Mouse (Mus musculus) WW6 (cell line): Measurements from ENCODE around the gene Map2k2.
"Not testable (repeated sequence)": the region's sequence is repeated elsewhere in the genome, so short reads cannot be mapped to it uniquely, and the experiment has no call there.

Source experiments
- DNase-seq: peaks from one replicate; pipeline ENCODE4 v3.0.0-alpha.2; 2013; ENCODE audit warnings: low read depth, low spot score

Gene Map2k2

DNA sequence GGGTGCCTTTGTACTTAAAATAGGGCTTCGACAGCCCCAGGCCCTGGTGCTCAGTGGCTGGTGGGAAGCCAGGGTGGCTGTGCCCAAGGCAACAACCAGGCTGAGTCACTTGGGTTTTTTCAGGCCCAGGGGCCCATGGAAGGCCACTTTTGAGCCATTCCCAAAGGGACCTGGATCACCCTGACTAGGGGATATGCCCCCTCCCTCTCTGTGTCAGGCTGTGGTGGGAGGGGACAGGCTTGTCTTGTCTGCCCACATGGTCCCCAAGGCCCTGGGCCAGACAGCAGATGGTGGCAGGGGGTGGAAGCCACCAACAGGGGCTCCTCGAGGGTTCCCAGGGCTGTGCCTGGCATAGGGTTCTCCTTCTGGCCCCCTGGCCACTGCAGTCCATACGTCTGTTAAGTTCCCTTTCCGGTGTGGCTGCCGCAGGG is 36.9 kb downstream of the Map2k2 start:
- no peak for DNase-seq

DNA sequence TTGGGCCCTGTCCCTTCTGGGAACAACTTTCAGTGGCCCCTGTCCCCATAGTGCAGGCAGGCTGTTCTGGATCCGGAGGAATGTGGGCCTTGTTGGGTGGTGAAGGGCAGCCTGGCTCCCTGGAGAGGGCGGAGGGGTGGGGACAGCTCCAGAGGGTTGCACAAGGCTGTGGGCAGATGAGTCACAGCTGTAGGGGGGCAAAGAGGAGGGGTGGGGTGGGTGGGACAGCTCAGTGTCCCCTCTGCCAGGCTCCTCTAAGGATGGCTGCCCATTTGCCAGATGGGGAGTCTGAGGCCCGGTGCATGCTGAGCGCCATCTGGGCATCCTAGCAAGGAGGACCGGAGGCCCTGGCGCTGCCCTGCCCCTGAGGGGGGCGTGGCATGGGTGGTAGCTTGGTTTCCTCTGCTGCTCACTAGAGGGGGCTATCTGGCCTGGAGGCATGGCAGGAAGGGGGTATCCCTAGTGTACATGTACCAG is 37.5 kb downstream of the Map2k2 start:
- DNase-seq = no peak

DNA sequence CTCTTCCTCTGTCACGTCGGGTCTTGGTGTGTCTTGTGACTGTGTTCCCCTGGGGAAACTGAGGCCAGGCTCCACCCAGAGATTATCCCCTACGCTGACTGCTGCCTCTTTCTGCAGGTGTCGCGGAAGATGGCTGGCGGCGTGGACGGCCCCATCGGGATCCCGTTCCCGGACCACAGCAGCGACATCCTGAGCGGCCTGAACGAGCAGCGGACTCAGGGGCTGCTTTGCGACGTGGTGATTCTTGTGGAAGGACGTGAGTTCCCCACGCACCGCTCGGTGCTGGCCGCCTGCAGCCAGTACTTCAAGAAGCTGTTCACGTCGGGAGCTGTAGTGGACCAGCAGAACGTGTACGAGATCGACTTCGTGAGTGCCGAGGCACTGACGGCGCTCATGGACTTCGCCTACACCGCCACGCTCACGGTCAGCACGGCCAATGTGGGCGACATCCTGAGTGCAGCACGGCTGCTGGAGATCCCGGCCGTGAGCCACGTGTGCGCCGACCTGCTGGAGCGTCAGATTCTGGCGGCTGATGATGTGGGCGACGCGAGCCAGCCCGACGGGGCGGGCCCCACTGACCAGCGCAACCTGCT is 38.2 kb downstream of the Map2k2 start:
- no peak for DNase-seq

DNA sequence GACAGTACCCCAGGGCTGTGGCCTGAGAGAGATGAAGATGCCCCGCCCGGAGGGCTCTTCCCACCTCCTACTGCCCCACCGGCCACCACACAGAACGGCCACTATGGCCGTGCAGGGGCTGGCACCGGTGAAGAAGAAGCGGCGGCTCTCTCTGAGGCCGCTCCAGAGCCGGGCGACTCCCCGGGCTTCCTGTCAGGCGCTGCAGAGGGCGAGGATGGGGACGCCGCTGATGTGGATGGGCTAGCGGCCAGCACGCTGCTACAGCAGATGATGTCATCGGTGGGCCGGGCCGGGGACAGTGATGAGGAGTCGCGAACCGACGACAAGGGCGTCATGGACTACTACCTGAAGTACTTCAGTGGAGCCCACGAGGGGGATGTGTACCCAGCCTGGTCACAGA is 39.0 kb downstream of the Map2k2 start:
- DNase-seq = no peak

DNA sequence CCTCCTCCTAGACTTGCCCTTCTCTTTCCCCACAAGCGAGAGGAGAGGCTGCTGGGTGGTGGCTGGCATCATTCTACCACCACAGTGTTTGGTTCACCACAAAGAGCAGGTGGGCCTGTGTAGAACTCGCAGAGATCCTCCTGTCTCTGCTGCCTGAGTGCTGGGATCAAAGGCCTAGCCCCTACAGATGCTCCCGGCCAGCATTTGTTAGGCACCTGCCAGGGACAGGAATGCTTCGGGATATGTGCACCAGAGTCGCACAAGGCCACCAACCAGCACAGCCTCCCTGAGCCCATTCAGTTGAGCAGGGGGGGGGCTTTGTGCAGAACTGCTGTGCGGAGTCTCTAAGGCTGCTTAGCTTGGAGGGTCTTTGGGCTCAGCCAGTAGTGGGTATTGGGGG is 39.6 kb downstream of the Map2k2 start:
- DNase-seq = no peak

DNA sequence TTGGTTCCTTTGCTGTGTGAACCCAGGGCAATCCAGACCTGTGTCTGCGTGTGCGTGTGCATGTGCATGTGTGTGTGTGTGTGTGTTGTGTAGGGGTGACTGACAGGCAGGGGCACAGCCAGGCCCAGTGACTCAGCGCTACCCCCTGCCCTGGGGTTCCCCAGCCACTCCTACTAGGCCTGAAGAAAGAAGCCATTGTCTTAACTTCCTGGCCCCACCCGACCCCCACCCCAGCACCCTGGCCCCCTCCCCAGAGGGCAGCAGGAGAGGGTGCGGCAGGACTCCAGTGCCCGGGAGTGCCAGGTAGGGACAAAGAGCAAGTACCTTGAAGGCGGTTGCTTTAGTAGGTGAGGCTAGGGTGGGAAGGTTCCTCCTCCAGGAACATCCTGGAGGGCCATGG is 40.1 kb downstream of the Map2k2 start:
- no peak for DNase-seq

DNA sequence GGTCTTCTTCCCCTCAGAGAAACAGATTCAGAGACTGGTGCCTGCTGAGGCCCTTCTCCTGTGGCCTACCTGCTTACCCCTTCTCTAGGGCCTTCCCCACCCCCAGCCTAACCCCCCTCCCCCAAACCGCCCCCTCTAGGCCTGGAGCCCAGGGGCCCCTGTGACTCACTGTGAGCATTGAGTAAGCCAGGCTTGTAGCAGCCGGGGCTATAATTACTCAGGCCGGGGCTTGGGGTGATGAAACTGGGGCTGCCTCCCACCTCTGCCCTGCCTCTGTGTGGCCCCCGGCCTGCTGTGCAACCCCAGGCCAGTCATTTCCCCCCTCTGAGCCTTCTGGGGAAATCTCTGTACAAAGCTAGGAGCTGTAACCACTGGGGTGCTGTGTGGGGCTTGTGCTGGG is 40.6 kb downstream of the Map2k2 start:
- DNase-seq = no peak

DNA sequence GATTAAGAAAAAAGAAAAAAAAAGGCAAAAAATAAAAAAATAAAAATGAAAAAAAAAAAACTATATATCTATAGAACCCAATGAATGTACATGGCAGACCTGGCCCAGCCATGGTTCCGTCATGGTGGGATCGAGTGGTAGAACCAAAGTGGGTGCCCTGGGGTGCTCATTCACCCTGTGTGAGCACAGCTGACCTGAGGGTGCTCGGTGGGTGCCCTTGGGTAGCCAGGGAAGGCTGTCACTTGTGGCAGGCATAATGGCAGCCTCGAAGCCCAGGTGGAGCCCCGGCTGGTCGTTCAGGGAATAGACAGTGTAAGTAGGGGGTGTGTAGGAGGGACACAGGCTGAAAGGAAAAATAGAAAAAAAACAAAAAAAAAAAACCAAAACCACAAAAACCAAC is 45.5 kb downstream of the Map2k2 start:
- DNase-seq = no peak

DNA sequence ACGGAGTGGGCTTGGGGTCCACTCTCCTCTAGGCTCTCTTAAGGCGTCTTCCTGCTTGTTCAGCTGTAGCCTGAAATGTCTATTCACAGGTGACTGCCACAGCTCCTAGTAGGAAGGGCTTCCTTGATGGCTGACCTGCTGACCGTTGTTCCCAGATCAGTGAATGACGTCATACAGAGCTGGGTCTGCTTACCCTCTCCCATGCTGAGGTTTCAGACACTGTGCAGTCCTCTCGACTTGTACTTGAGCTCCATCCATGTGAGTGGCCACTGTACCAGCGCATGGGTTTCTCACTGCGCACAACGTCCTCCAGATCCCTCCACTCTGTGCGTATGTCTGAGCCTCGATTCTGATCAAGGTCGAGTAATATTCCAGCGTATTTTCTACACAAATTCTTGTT is 46.9 kb downstream of the Map2k2 start:
- DNase-seq = no peak

DNA sequence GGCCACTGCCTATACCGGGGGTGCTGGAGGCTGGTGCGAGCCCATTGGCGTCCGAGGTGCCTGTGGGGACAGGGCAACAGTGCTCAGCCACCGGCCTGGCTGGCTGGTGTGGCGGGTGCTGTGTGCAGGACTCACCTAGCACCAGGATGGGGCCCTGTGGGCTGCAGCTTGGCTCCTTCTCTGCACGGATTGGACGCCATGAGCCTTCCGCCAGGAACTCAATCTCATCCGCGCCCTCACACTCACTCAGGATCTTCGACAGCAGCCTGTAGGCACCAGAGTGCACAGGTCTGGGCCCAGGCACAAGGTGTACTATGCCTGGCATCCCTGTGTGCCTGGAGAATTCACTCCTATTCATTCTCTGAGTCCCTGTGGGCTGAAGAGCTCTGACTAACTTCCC is 48.6 kb downstream of the Map2k2 start:
- no peak for DNase-seq

DNA sequence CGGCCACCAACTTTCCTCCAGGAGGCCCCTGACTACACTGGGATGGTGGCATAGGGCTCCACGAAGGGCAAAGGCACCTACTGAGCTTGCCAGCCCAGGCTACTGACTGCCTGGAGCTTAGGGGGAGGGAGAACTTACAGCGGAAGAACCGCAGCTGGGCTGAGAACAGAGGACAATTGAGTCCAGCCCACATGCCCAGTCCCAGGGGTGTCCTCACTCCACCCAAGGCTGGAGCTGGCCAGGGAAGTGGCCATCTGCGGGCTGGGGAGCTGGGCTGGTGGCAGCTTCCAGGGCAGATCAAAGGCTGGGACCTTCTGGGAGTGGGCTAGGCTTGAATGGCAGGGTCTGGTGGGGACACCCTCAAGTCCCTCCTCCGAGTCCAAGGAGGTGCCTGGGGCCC is 49.0 kb downstream of the Map2k2 start:
- no peak for DNase-seq

DNA sequence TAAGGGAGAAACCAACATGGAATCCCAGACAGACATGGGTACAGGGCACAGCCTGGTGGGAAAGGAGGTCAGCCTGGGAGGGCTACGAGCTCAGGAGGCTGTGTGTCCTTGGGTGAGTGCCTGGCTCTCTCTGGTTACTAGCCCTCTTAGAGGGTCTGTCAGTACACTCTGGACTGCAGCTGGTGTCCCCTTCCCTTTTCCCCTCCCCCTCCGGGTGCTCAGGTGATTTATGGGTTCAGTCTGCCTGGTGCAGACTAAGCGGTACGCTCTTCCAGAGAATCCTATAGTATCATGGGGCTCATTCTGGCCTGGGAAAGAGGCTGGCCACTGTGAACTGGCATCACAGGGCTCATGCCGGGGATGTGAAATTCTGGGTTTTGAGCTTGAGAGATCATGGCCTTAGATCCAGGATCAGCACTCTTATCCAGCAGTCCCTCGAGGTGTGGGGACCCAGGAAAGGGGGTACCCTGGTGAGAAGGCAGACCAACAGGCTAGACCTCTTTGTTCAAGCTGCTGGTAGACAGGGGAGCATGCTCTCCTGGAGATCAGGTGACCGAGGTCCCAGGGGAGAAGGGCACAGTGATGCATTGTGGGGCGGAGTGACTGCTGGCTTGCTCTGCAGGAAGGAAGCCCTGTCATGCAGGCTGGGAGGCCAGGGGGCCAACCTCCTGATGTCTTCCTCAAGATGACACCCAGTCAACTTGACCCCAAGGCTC is 56.0 kb downstream of the Map2k2 start:
- DNase-seq = no peak

DNA sequence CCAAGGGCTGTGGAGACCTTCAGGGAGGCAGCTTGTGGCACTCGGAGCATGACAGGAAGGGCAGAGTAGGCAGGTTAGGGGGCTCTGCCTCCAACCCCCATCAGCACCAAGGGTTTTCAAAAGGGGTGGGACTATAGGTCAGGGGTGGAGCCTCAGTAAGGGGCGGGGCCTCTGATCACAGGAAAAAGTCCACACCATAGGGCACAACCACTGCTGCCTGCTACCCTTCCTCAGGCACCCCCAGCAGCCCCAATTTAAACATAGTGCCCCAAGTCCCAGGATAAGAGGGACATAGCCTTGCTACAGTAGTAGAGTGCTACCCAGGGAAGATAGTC is 56.6 kb downstream of the Map2k2 start:
- DNase-seq = no peak

DNA sequence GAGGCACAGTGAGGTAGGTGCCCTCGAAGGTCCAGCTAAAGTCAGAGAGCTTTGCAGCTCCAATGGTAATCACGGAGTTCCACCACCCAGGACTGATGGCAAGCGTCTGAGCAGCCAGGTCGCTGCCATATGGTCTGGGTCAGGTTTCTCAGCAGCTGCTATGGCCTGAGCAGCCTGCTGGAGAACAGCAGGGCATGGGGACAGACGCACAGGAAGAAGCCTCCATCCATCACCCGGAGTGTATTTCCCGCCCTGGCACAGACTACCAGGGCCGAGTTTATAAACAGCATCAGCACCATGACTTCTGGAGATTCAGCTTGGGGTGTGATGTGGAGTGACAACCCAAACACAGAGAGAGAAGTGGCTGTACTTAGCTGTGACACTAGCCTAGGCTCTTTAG is 59.4 kb downstream of the Map2k2 start:
- no peak for DNase-seq

DNA sequence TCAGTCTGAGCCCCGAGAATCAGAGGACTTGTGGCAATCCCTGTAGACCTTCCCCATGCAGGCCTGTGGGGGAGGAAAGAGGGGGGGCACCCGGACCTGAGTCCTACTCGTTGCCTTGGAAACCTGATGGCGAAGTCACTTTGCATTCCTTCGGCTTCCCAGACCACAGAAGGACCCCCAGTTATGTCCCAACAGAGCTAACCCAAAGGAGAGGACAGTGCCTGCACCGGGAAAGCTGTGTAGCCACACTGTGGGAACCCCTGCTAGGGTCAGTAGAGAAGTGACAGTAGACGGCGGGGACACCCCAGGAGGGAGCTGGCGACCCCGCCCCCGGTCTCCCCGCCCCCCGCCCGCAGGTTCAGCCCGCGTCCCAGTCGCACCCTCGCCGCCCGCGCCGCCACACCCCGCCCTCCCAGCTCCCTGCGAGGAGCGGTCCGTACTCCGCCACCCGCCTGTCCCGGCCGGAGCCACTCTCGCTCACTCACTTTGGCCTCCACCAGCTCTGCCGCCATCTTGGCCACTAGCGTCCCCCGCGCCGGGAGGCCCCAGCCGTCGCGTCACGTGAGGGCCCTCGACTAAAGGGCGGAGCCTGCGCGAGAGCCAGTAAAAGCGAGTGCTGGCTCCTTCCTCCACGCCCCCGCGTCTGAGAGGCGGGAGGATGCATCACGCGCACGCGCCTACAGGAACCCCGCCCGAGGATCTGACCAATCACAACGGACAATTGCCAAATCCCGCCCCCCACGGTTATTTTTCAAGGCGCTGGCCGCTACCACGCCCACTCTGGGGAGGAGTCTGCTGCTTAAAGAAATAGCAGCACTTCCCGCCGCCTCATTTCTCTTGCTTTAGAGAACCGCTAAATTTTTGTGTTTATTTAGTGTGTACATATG is 61.7 kb downstream of the Map2k2 start, which contains the start of gene Pias4:
Gene Pias4 (minus strand): TSS at position 724 of the 887 bp plus-strand sequence.
- DNase-seq = peak; percentile 99

DNA sequence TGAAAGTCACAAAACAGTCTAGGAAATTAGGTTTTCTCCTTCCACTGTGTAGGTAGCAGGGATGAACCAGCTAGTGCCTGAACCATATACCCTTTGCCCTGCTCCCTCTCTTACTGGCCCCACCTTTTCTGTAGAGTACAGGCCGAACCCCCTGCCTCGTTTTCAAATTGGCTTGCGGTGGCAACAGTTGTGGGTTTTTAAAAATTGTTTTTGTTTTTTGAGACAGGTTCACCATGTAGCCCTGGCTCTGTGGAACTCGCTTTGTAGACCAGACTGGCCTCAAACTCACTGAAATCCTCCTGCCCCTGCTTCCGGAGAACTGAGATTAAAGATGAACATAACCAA is 62.3 kb downstream of the Map2k2 start:
- DNase-seq = no peak

DNA sequence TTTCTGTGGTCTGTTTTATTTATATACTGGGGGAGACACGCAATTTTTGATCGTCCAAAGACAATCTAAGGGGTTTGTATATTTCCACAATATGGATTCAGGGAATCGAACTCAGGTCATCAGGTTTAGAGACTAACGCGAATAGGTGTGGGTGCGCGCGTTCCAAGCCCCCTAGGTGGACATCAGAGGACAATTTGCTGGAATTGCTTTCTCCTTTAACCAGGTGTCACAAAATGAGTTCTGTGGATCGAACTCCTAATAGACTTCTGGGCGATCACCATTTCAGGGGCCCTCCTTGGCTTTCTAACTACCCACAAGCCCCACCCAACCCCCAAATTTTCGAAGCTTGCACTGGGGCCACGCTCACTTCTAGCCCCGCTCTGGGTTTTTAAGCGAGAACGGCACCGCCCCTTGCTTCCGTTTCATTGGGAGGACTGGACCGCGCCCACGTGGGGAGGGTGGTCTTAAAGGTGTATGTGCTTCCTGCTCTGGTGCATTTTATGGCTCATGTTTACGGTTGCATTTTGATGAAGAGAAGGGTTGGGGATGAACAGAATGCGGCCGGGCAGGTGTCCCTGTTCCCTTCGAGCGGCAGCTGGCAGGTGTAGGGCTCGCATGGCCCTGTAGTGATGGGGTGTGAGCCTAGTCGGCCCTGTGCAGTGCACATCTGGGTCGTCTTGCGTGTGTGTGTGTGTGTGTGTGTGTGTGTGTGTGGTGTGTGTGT is 63.0 kb downstream of the Map2k2 start:
- no peak for DNase-seq

DNA sequence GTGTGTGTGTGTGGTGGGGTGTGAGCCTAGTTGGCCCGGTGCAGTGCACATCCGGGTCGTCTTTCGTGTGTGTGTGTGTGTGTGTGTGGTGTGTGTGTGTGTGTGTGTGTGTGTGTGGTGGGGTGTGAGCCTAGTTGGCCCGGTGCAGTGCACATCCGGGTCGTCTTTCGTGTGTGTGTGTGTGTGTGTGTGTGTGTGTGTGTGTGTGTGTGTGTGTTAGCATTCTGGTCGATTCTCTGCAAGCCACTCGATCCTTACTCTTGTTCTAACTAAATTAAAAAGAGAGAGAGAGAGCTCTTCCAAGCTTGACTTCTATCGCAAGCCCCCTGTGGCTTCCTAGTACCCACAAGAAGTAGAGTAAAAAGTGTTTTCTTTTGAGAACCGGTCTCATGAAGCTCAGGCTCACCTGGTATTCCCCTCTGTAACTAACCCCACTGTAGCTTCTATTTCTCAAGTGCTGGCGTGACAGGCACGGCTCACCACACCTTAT is 63.7 kb downstream of the Map2k2 start:
- DNase-seq = not testable (repeated sequence)

DNA sequence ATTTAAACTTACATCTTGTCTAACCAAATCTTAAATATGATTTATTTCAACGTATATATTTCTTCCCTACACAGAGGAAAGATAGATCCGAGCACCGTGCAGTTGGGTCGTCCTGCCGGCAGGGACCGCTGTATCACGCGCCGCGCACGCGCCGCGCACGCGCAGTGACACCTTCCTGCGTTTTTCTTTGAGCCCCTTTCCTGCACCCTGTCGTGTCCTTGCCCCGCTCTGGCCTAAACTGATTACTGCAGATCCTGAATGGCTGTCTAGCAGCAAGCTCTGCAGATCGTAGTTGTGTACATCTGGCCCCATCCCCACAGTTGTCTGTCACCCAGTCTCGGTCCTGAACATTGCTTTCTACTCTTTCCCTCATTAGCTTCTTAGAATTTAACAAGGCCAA is 67.4 kb downstream of the Map2k2 start:
- DNase-seq = no peak

DNA sequence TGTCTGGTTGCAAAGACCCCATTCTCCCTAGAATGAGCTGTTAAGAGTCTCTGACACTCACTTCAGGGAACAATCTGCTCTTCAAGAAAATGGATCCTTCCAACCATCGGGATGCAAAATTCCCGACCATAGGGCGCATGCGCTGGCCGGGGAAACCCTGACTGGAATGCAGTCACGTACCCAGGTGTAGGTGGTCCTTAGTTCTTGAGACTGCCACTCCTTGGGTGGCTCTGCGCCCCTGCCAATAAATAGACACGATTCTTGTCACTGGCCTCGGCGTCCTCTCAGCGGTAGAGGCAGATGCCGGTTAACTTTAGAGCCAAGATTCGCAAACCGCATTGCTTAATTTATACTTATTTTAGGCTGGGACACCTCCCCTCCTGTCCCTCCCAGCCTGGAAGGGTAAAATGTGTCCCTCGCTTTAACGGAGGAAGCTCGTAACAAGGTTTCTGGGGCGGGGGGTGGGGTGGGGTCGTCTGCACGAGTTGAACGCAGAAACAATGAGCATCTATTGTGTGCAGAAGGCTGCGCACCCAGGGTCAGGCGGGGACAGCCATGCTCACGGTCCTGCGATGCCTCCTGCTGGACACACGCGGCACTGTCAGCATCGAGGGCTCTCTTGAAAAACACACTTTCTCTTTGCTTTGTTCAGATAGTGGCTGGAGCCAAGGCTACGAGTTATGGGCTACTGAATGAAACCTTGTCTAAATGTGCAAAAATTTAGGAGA is 69.1 kb downstream of the Map2k2 start:
- DNase-seq = no peak

DNA sequence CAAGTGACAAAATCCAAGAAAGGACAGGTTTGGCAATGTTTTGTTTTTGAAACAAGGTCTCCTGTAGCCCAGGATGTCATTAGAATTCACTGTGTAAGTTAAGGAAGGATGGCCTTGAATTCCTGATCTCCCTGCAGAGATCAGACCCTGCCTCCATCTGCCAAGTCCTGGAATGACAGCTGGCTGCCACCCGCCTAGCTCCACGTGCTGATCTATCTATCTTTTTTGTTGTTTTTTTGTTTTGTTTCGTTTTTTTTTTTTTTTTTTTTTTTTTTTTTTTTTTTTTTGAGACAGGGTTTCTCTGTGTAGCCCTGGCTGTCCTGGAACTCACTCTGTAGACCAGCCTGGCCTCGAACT is 69.6 kb downstream of the Map2k2 start:
- DNase-seq = not testable (repeated sequence)
